Mouse (Mus musculus) heart, embryonic 13.5 days (tissue): ENCODE results near the gene Sun1. TPM values are rescaled to one million over a fixed set of nuclear protein-coding genes. Genes with fewer than 3 reads are reported as not detected.

ENCODE experiments used
- ATAC-seq: fragments of 200-750 bp; cut with Nextera tagmentation; 2 replicates; pipeline ENCODE4 v1.8.0; 2017; ENCODE audit warnings: moderate TSS enrichment; ENCODE audit not compliant: insufficient number of reproducible peaks, low FRiP score, low TSS enrichment; ENCODE audit errors: extremely low read depth
- H3K27ac ChIP-seq: fragments of 300-500 bp; sonication (generic); replicated peaks from 2 replicates; pipeline ENCODE4 v1.5.1; 2015; ENCODE audit warnings: moderate library complexity, mild to moderate bottlenecking, inconsistent platforms
- H3K27me3 ChIP-seq: fragments of 300-500 bp; sonication (generic); replicated peaks from 2 replicates; pipeline ENCODE4 v1.6.1; 2015; ENCODE audit warnings: mild to moderate bottlenecking, inconsistent platforms
- H3K36me3 ChIP-seq: fragments of 300-500 bp; sonication (generic); 2 replicates; pipeline ENCODE4 v1.6.1; 2015; ENCODE audit warnings: mild to moderate bottlenecking, inconsistent platforms
- H3K4me1 ChIP-seq: fragments of 300-500 bp; sonication (generic); 2 replicates; pipeline ENCODE4 v1.6.1; 2015; ENCODE audit warnings: inconsistent platforms
- H3K4me2 ChIP-seq: fragments of 300-500 bp; sonication (generic); 2 replicates; pipeline ENCODE4 v1.6.1; 2015; ENCODE audit warnings: inconsistent platforms, mild to moderate bottlenecking, moderate library complexity
- H3K4me3 ChIP-seq: fragments of 300-500 bp; sonication (generic); 2 replicates; pipeline ENCODE4 v1.5.1; 2015; ENCODE audit warnings: moderate library complexity, mild to moderate bottlenecking, inconsistent platforms
- H3K9ac ChIP-seq: fragments of 300-500 bp; sonication (generic); 2 replicates; pipeline ENCODE4 v1.6.1; 2015; ENCODE audit warnings: inconsistent platforms, mild to moderate bottlenecking, moderate library complexity
- H3K9me3 ChIP-seq: fragments of 300-500 bp; sonication (generic); 2 replicates; pipeline ENCODE4 v1.6.1; 2016; ENCODE audit warnings: inconsistent platforms
- WGBS: fragments of 180-500 bp; shearing (Covaris S2); methylation state at CpG from one replicate; pipeline ENCODE4 v1.1.7; 2015; ENCODE audit warnings: mixed read lengths; 5-methylcytosine and 5-hydroxymethylcytosine counted together
- polyA plus RNA-seq: library from polyadenylated mRNA; unstranded; fragments of >200 nt; fragmentation: Nextera tagmentation; extraction: Ambion mirVana; gene quantifications from 2 replicates; pipeline ENCODE4 v1.2.1, GENCODE M21; 2015

Gene Sun1
- polyA plus RNA-seq, 1 experiment from 2014 or later: 31.2 TPM

- H3K9me3 ChIP-seq: no peaks in the 10 kb centered on the region
- peak; percentile 92 for ATAC-seq
- peaks cover 44% of the 10 kb centered on the region for H3K36me3 ChIP-seq
- peak within 1 kb of the TSS; percentile 95 for H3K9ac ChIP-seq
- H3K27me3 ChIP-seq: no peaks in the 10 kb centered on the region
- WGBS: under 1% methylated on average over 77 of the region's 90 CpGs
- H3K4me3 ChIP-seq: peak within 1 kb of the TSS; percentile 80
- peaks cover 67% of the 10 kb centered on the region for H3K4me1 ChIP-seq
- H3K4me2 ChIP-seq: peak within 1 kb of the TSS; percentile 94
- peak within 1 kb of the TSS; percentile 95 for H3K27ac ChIP-seq
Observed at GRCm38 (mm10) chr5:139252081-139252909, 51.9 kb downstream of the Sun1 start, which contains the start of gene Get4. Gene Get4, plus strand, starts transcription at chr5:139252324.

GRCm38 (mm10) chr5:139252910-139253245 lies 52.4 kb downstream of the Sun1 start:
- peaks cover 40% of the 10 kb centered on the region for H3K36me3 ChIP-seq
- no peaks in the 10 kb centered on the region for H3K27me3 ChIP-seq
- peak overlapping the region; percentile 94 for H3K4me2 ChIP-seq
- peak overlapping the region; percentile 95 for H3K27ac ChIP-seq
- WGBS: under 1% methylated on average over 7 of the region's 7 CpGs
- ATAC-seq: peak; percentile 2; the same call in 1 of the 2 replicates
- H3K9ac ChIP-seq: peak overlapping the region; percentile 95
- peak overlapping the region; percentile 80 for H3K4me3 ChIP-seq
- H3K4me1 ChIP-seq: peaks cover 67% of the 10 kb centered on the region
- no peaks in the 10 kb centered on the region for H3K9me3 ChIP-seq

GRCm38 (mm10) chr5:139253301-139253741 lies 52.9 kb downstream of the Sun1 start:
- Histone ChIP-seq H3K9me3 (no peaks in the 10 kb centered on the region), H3K9ac (peak overlapping the region; percentile 95), H3K27ac (peak overlapping the region; percentile 95), H3K4me3 (peak overlapping the region; percentile 80), H3K4me2 (peak overlapping the region; percentile 94), H3K4me1 (peaks cover 67% of the 10 kb centered on the region), H3K27me3 (no peaks in the 10 kb centered on the region), H3K36me3 (peaks cover 35% of the 10 kb centered on the region)
- ATAC-seq: no peak
- WGBS: 4% methylated on average over 6 of the region's 6 CpGs

- WGBS: 76% methylated on average over 6 of the region's 6 CpGs
- peaks cover 23% of the 10 kb centered on the region for H3K36me3 ChIP-seq
- H3K4me3 ChIP-seq: no peak overlapping the region
- ATAC-seq: no peak
- peak overlapping the region; percentile 95 for H3K9ac ChIP-seq
- no peaks in the 10 kb centered on the region for H3K9me3 ChIP-seq
- H3K27me3 ChIP-seq: no peaks in the 10 kb centered on the region
- H3K4me2 ChIP-seq: peak overlapping the region; percentile 94
- peaks cover 76% of the 10 kb centered on the region for H3K4me1 ChIP-seq
- H3K27ac ChIP-seq: peak overlapping the region; percentile 86; the same call in 1 of the 2 replicates
Observed at GRCm38 (mm10) chr5:139254938-139255337, 54.5 kb downstream of the Sun1 start.

GRCm38 (mm10) chr5:139255777-139256176 lies 55.3 kb downstream of the Sun1 start:
- no peak for ATAC-seq
- peak overlapping the region; percentile 95 for H3K9ac ChIP-seq
- peaks cover 20% of the 10 kb centered on the region for H3K36me3 ChIP-seq
- peaks cover 84% of the 10 kb centered on the region for H3K4me1 ChIP-seq
- WGBS: 61% methylated on average over 6 of the region's 6 CpGs
- H3K4me2 ChIP-seq: peak overlapping the region; percentile 94; the same call in 1 of the 2 replicates
- peak overlapping the region; percentile 86 for H3K27ac ChIP-seq
- H3K27me3 ChIP-seq: no peaks in the 10 kb centered on the region
- H3K9me3 ChIP-seq: no peaks in the 10 kb centered on the region
- H3K4me3 ChIP-seq: no peak overlapping the region

- Histone ChIP-seq H3K9ac (peak overlapping the region; percentile 95; the same call in 1 of the 2 replicates), H3K4me2 (no peak overlapping the region), H3K9me3 (no peaks in the 10 kb centered on the region), H3K4me1 (peaks cover 86% of the 10 kb centered on the region), H3K4me3 (no peak overlapping the region), H3K27me3 (no peaks in the 10 kb centered on the region), H3K36me3 (peaks cover 23% of the 10 kb centered on the region), H3K27ac (peak overlapping the region; percentile 86)
- 79% methylated on average over 3 of the region's 3 CpGs for WGBS
- no peak for ATAC-seq
Observed at GRCm38 (mm10) chr5:139256211-139256765, 55.9 kb downstream of the Sun1 start.

- peak overlapping the region; percentile 23; the same call in 1 of the 2 replicates for H3K4me2 ChIP-seq
- H3K4me1 ChIP-seq: peaks cover 81% of the 10 kb centered on the region
- no peak for ATAC-seq
- peak overlapping the region; percentile 69 for H3K9ac ChIP-seq
- WGBS: 71% methylated on average over 1 of the region's 1 CpGs
- H3K27me3 ChIP-seq: no peaks in the 10 kb centered on the region
- no peaks in the 10 kb centered on the region for H3K9me3 ChIP-seq
- H3K4me3 ChIP-seq: no peak overlapping the region
- peak overlapping the region; percentile 86 for H3K27ac ChIP-seq
- peaks cover 33% of the 10 kb centered on the region for H3K36me3 ChIP-seq
Observed at GRCm38 (mm10) chr5:139257265-139257664, 56.8 kb downstream of the Sun1 start.

- peak overlapping the region; percentile 86 for H3K27ac ChIP-seq
- H3K4me3 ChIP-seq: no peak overlapping the region
- peak overlapping the region; percentile 25 for H3K4me2 ChIP-seq
- H3K4me1 ChIP-seq: peaks cover 81% of the 10 kb centered on the region
- no peaks in the 10 kb centered on the region for H3K27me3 ChIP-seq
- no peak overlapping the region for H3K9ac ChIP-seq
- WGBS: 38% methylated on average over 4 of the region's 4 CpGs
- H3K36me3 ChIP-seq: peaks cover 38% of the 10 kb centered on the region
- no peak for ATAC-seq
- H3K9me3 ChIP-seq: no peaks in the 10 kb centered on the region
Observed at GRCm38 (mm10) chr5:139257818-139258217, 57.4 kb downstream of the Sun1 start.

- no peak overlapping the region for H3K4me3 ChIP-seq
- peak overlapping the region; percentile 21; the same call in 1 of the 2 replicates for H3K9ac ChIP-seq
Observed at GRCm38 (mm10) chr5:139258371-139259035, 58.1 kb downstream of the Sun1 start.

GRCm38 (mm10) chr5:139259853-139260252 lies 59.4 kb downstream of the Sun1 start:
- peaks cover 62% of the 10 kb centered on the region for H3K4me1 ChIP-seq
- H3K9ac ChIP-seq: 0 out of 2 replicates have a peak overlapping the region, but pooled peaks have one; percentile 8
- 49% methylated on average over 5 of the region's 5 CpGs for WGBS
- H3K27ac ChIP-seq: peak overlapping the region; percentile 86
- ATAC-seq: no peak
- H3K27me3 ChIP-seq: no peaks in the 10 kb centered on the region
- H3K9me3 ChIP-seq: no peaks in the 10 kb centered on the region
- H3K4me3 ChIP-seq: no peak overlapping the region
- no peak overlapping the region for H3K4me2 ChIP-seq
- peaks cover 56% of the 10 kb centered on the region for H3K36me3 ChIP-seq

More at GRCm38 (mm10) chr5:139258371-139259035, 58.1 kb downstream of the Sun1 start:
- 78% methylated on average over 8 of the region's 8 CpGs for WGBS
- Histone ChIP-seq H3K27me3 (no peaks in the 10 kb centered on the region), H3K4me1 (peaks cover 76% of the 10 kb centered on the region), H3K36me3 (peaks cover 45% of the 10 kb centered on the region), H3K9me3 (no peaks in the 10 kb centered on the region), H3K4me2 (peak overlapping the region; percentile 25), H3K27ac (peak overlapping the region; percentile 86)
- no peak for ATAC-seq

GRCm38 (mm10) chr5:139261403-139261802 lies 61.0 kb downstream of the Sun1 start:
- WGBS: 88% methylated on average over 4 of the region's 4 CpGs
- H3K4me3 ChIP-seq: no peak overlapping the region
- peaks cover 47% of the 10 kb centered on the region for H3K4me1 ChIP-seq
- no peaks in the 10 kb centered on the region for H3K27me3 ChIP-seq
- H3K4me2 ChIP-seq: no peak overlapping the region
- no peak overlapping the region for H3K9ac ChIP-seq
- H3K9me3 ChIP-seq: no peaks in the 10 kb centered on the region
- ATAC-seq: no peak
- peaks cover 67% of the 10 kb centered on the region for H3K36me3 ChIP-seq
- H3K27ac ChIP-seq: no peak overlapping the region
